Mouse (Mus musculus): ENCODE measurements around the gene Ubl7.

DNA sequence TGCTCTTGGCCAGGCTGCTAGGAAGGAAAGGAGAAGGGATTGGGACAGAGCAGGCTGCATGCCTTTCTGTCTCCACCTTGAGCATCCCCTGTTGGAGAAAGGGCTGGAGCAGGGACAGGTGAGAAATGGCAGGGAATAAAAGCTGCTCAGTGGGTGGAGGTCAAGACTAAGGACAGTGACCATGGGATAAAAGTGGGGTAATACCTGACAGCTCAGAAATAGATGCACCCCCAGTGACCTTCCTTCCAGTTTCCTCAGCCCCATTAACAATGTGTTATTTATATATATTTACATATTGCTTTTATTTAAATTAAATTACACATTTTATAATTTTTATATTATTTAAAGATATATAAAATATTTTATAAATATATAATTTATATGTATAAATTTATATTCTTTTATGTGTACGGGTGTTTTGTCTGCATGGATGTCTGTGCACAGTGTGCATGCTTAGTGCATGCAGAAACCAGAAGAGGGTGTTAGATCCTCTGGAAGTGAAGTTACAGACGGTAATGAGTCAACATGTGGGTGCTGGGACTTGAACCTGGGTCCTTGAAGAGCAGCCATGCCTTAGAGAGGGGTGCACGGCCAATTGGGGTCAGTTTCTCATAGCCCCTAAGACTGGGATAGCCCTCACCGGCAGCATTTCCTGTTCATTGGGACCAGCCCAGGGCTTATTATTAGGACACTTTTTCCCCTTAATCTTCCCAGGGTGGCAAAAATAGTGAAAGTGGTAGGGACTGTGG, 52.6 kb downstream of the Ubl7 start:
- TF ChIP-seq ZC3H11A (IDR thresholded peaks at IDR 0.05; ENCODE audit: borderline replicate concordance, low read depth, low read length) (no peak), ZNF384 (IDR thresholded peaks at IDR 0.05; ENCODE audit: low read depth, low read length) (no peak)
